Mouse (Mus musculus) cerebellum, postnatal 36 days (tissue): ENCODE results near the gene Eva1c.

Experiments used
- DNase-seq, 2 experiments: peaks; one replicate each; pipeline ENCODE4 v3.0.0; 2021 to 2022; ENCODE audit warnings: mixed read lengths in 2 of 2

The Eva1c gene

GRCm38 (mm10) chr16:90868129-90868528, 41.6 kb downstream of the Eva1c start:
- no peak for DNase-seq

DNA sequence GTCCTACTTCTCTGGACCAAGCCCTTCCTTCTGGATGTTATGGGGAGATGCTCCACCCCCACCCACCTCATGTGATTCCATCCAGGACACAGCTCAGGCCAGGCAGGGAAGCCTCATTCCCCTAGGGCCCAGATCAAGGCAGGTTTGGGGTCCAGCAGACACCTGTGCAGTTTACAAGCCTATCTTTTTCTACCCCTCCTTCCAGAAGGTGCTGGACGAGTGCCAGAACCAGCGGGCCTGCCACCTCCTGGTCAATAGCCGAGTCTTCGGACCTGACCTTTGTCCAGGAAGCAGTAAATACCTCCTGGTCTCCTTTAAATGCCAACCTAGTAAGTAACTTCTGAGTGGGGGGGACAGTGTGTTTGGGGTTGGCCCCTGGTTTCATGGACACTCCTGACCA, 42.8 kb downstream of the Eva1c start:
- no peak for DNase-seq

DNA sequence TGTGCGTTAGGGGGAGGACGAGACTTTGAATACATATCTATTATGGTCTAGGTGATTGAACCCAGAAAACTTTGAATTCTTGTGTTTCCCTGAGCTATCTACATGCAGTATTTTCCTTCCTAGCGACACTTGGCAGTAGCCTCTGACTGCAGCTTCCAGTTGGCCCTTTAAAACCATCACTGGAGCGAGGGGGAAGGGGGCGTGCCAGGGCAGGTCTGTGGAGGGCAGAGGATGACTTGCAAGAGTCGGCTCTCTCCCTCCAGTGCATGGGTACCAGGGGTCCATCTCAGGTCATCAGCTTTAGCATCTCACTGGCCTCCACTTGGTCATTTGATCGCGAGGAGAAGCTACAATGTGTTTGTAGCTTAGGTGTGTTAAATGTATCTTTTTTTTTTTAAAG, 46.4 kb downstream of the Eva1c start:
- no peak for DNase-seq

DNA sequence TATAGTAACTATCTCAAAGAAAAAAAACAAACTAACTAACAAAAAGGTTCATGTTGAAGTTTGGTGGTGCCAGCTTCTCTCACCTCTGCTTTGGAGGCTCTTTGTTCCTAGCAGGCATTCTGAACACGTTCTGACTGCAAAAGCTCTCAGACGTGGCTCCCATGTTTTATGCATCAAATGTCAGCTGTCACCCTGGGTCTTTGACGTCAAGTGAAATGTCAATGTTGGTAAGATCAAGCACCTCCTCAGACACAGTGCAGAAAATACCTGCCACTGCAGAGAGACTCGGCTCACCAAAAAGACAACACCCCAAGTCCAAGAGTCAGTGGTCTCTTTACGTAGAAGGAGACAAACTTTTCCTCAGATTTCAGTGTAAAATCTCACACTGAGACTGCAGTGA, 48.0 kb downstream of the Eva1c start:
- no peak for DNase-seq

DNA sequence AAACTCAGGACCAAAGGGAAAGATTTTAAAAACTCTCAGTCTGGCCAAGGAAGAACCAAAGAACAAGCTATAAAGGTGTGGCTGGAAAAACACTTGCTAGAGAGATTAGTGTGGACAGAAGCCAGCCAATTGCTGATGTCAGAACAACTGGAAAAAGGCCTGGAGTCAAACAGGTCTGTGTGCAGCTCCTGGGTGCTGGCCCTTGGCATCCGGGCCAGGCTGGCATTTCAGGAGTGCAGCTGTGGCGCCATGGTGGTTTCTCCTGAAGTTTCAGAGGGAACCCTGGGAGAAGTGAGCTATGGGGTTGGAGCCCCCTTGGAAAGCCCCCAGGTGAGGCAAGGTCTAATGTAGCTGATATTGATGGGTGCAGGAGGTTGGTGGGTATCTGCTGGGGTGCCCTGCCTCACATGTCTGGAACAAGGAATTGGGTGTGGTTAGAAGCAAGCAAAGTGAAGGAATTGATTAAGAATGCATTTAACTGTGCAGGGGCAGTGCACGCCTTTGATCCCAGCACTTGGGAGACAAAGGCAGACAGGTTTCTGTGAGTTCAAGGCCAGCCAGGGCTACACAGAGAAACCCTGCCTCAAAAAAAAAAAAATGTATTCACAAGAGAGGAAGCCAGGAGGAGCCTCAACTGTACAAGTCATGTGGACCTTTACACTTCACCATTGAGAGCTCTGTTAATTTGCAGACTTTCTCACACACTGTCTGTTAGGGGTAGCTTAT, 51.8 kb downstream of the Eva1c start:
- no peak for DNase-seq

GRCm38 (mm10) chr16:90882501-90882977, 56.0 kb downstream of the Eva1c start:
- DNase-seq = no peak

GRCm38 (mm10) chr16:90885351-90885750, 58.8 kb downstream of the Eva1c start:
- no peak for DNase-seq

GRCm38 (mm10) chr16:90885781-90886565, 59.5 kb downstream of the Eva1c start:
- no peak for DNase-seq

DNA sequence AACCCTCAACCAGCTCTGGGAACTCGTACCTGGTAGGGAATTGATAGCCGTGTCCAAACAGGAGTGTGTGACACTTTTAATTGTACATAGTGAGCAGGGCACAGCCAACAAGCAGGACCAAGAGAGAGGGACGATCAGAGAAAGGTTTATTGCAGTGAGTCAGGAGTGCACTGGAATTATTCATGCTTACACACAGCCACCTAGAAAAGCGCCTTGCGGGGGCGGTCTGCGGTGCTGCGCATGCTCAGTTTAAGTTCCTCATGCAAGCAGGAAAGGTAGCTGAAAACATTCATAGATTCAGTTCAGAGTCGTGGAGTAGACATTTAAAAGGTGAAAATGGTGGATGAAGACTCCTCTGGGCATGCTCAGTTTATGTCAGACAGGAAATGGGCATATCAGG, 64.2 kb downstream of the Eva1c start:
- DNase-seq = no peak

DNA sequence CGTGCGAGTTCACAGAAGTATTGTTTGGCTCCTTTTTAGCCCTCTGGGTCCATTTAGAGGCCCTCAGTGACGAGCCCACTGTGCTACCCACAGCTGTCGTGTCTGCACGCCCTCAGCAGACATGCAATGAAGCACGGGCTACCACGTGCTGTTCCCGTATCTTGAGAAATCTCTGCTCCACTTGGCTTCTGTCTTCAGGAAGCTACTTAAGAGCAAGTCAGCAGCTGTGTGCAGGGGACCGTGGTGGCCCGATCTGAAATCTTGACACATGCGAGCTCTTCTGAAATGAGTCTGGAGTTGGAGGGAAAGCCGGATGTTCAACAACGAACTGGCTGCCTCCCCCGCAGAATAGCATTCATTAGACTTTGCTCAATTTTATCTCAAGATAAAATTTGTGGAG, 65.1 kb downstream of the Eva1c start:
- no peak for DNase-seq

- no peak for DNase-seq
Observed at GRCm38 (mm10) chr16:90892081-90892480, 65.6 kb downstream of the Eva1c start.

GRCm38 (mm10) chr16:90893019-90893418, 66.5 kb downstream of the Eva1c start:
- no peak for DNase-seq

GRCm38 (mm10) chr16:90893792-90894191, 67.3 kb downstream of the Eva1c start:
- DNase-seq = no peak

GRCm38 (mm10) chr16:90897651-90898050, 71.1 kb downstream of the Eva1c start:
- DNase-seq = no peak

- no peak for DNase-seq
Observed at GRCm38 (mm10) chr16:90899498-90899897, 73.0 kb downstream of the Eva1c start.

DNA sequence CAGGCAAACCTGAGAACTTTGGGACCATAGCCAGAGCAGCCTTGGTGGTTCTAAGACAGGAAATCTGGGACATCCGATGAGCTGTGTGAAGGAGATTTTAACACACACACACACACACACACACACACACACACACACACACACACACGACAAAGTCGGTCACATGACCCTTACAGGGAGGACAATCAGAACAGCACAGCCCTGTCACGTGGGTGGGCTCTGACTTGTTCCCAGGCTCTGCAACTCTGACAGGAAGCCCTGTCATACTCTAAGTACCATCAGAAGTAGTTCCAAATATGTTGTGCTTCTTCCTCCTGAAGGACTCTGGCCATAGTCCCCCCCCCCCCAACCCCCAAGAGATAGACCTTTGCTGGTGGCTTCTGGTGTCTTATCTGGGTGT, 74.8 kb downstream of the Eva1c start:
- DNase-seq = no peak

- no peak for DNase-seq
Observed at GRCm38 (mm10) chr16:90903300-90903699, 76.8 kb downstream of the Eva1c start.

DNA sequence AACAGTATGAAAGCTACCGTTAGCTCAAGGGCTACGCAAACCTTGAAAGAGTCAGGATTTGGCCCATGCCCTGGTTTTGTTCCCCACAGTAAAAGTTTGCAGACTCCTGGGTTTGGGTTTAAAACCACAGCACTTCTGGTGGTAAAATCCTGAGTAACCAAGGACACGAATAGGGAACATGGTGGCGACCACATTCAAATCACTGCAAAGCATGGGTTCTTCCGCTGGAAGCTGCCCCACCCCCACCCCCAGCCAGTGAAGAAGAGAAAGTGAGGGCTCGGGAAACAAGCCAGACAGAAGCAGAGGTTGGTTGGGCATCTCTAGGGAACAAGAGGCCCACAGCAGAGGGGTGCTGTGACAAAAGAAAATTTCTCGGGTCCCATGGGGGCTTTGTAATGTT, 80.7 kb downstream of the Eva1c start:
- no peak for DNase-seq

- no peak for DNase-seq
Observed at GRCm38 (mm10) chr16:90910855-90911533, 84.5 kb downstream of the Eva1c start.

DNA sequence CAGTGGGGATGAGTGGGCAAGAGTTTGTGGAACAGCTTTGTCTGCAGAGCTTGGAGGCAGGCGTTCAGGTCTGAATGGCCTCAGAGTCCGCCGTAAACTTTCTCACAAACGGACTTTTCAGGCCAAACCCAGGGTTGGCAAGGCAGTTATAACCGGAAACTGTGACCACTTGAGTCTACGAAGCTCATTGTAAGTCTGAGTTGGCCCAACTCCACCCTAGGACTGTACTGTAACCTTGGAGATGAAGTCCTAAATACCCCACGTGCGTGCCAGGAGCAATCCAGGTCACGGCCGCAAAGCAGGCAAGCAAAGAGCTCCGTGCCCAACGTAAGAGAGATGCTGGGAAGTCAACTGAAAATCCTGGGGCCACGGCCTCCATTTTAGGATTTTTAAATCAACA, 85.2 kb downstream of the Eva1c start:
- no peak for DNase-seq

DNA sequence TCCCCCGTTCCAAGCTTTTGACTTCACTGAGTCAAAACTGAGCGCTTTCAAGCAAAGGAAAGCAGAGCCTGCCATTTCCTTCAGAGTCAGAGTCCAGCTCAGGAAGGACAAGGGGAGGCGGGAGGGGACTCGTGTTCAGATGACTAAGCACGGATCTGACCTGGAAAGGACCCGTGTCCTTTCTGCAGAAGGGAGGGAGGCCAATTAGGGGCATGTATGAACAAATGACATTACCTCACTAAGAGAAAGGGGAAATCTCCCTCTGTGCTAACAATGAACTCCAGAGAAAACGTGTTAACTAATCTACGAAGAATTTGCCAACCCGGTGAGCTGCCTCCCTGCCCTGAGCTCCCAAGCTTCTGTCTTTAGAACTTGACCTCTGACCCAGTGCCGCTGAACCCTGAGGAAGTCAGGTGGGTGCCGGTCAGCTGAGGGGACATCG, 89.5 kb downstream of the Eva1c start:
- no peak for DNase-seq

GRCm38 (mm10) chr16:90917156-90917555, 90.6 kb downstream of the Eva1c start:
- DNase-seq = no peak

- peak; percentile 66 to 71 for DNase-seq
Observed at GRCm38 (mm10) chr16:90921471-90922159, 95.1 kb downstream of the Eva1c start.
